Mouse (Mus musculus) forebrain, embryonic 10.5 days (tissue): Measurements from ENCODE around the gene Mrpl4. TPM values are rescaled to one million over a fixed set of nuclear protein-coding genes. Genes with fewer than 3 reads are reported as not detected.
"Not testable (repeated sequence)": the region's sequence is repeated elsewhere in the genome, so short reads cannot be mapped to it uniquely, and the experiment has no call there.

Experiments
- DNase-seq: peaks from one replicate; pipeline ENCODE4 v3.0.0-alpha.2; 2017; ENCODE audit warnings: low spot score; ENCODE audit errors: extremely low spot score
- H3K27ac ChIP-seq: fragments of 300-500 bp; sonication (generic); 2 replicates; pipeline ENCODE4 v1.5.1; 2016; ENCODE audit warnings: mild to moderate bottlenecking
- H3K27me3 ChIP-seq: fragments of 300-500 bp; sonication (generic); 2 replicates; pipeline ENCODE4 v1.6.1; 2016; ENCODE audit warnings: mild to moderate bottlenecking; ENCODE audit not compliant: poor library complexity, severe bottlenecking
- H3K36me3 ChIP-seq: fragments of 300-500 bp; sonication (generic); replicated peaks from 2 replicates; pipeline ENCODE4 v1.6.1; 2016; ENCODE audit warnings: mild to moderate bottlenecking, moderate library complexity
- H3K4me1 ChIP-seq: fragments of 300-500 bp; sonication (generic); 2 replicates; pipeline ENCODE4 v1.6.1; 2016
- H3K4me3 ChIP-seq: fragments of 300-500 bp; sonication (generic); 2 replicates; pipeline ENCODE4 v1.5.1; 2016; ENCODE audit warnings: mild to moderate bottlenecking, moderate library complexity
- H3K9me3 ChIP-seq: fragments of 300-500 bp; sonication (generic); 2 replicates; pipeline ENCODE4 v1.6.1; 2016; ENCODE audit warnings: mild to moderate bottlenecking, moderate library complexity
- WGBS: fragments of 180-500 bp; shearing (Covaris S2); methylation state at CpG from one replicate; pipeline ENCODE4 v1.1.7; 2016; 5-methylcytosine and 5-hydroxymethylcytosine counted together
- microRNA counts: library from miRNA; unstranded; fragments of <30 nt; microRNA quantifications from one replicate; lab custom pipeline; 2017
- microRNA-seq: library from miRNA; unstranded; fragments of <30 nt; microRNA quantifications from one replicate; pipeline ENCODE4, GENCODE M21; 2017
- polyA plus RNA-seq: library from polyadenylated mRNA; unstranded; fragments of >200 nt; fragmentation: Nextera tagmentation; extraction: Ambion mirVana; gene quantifications from 2 replicates; pipeline ENCODE4 v1.2.1, GENCODE M21; 2016

Mrpl4 gene
- polyA plus RNA-seq, 1 experiment from 2014 or later, result 154 TPM

DNA sequence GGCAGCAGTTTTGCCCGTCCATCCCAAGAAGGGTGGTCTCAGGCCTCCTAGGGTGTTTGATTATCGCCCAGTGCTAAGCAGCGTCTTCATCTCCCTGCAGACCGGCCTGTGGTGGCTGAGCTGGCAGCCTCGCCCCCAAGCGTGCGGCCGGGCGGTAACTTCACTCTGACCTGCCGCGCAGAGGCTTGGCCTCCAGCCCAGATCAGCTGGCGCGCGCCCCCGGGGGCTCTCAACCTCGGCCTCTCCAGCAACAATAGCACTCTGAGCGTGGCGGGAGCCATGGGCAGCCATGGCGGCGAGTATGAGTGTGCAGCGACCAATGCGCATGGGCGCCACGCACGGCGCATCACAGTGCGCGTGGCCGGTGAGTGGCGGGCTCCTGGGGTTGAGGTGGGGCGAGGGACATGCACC lies 34.9 kb downstream of the Mrpl4 start:
- Histone ChIP-seq H3K4me1 (peaks cover 53% of the 10 kb centered on the region), H3K4me3 (peak overlapping the region; percentile 49), H3K27ac (peak overlapping the region; percentile 40; the same call in 1 of the 2 replicates), H3K9me3 (peaks cover 6% of the 10 kb centered on the region; the same call in 1 of the 2 replicates), H3K27me3 (peaks cover 95% of the 10 kb centered on the region), H3K36me3 (no peaks in the 10 kb centered on the region)
- 2% methylated on average over 31 of the region's 31 CpGs for WGBS
- no peak for DNase-seq

GRCm38 (mm10) chr9:21039779-21040178 lies 37.2 kb downstream of the Mrpl4 start:
- Histone ChIP-seq H3K4me1 (peaks cover 36% of the 10 kb centered on the region), H3K27ac (no peak overlapping the region), H3K9me3 (peaks cover 6% of the 10 kb centered on the region; the same call in 1 of the 2 replicates), H3K36me3 (no peaks in the 10 kb centered on the region), H3K4me3 (no peak overlapping the region), H3K27me3 (peaks cover 72% of the 10 kb centered on the region)
- no peak for DNase-seq
- 75% methylated on average over 3 of the region's 3 CpGs for WGBS

GRCm38 (mm10) chr9:21041308-21041707 lies 38.8 kb downstream of the Mrpl4 start:
- DNase-seq, result no peak
- Histone ChIP-seq H3K4me3 (no peak overlapping the region), H3K27ac (no peak overlapping the region), H3K9me3 (peaks cover 6% of the 10 kb centered on the region; the same call in 1 of the 2 replicates), H3K4me1 (peaks cover 24% of the 10 kb centered on the region), H3K27me3 (peaks cover 57% of the 10 kb centered on the region), H3K36me3 (no peaks in the 10 kb centered on the region)
- 53% methylated on average over 4 of the region's 4 CpGs for WGBS

DNA sequence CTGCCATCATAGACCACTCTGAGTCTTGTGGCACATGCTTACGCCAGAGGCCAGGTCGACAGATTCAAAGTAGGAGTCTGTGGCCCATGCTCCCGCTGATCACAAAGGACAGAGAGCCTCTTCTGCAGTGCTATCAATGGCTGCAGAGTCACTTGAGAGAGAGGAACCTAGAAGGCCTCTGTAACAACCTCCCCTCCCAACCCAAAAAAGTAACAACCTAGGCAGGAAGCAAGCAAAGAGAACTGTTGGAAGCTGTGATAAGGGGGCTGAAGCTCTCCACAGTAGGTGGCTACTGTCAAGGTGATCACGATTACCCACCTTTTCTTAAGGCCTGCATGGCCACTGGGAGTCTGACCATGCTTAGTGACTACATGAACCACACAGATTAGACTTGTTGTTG lies 41.0 kb downstream of the Mrpl4 start:
- no peaks in the 10 kb centered on the region for H3K36me3 ChIP-seq
- H3K4me1 ChIP-seq, result peaks cover 4% of the 10 kb centered on the region; the same call in 1 of the 2 replicates
- peaks cover 34% of the 10 kb centered on the region for H3K27me3 ChIP-seq
- WGBS, result 86% methylated on average over 4 of the region's 4 CpGs
- no peak overlapping the region for H3K27ac ChIP-seq
- DNase-seq, result no peak
- no peak overlapping the region for H3K4me3 ChIP-seq
- peaks cover 6% of the 10 kb centered on the region; the same call in 1 of the 2 replicates for H3K9me3 ChIP-seq

DNA sequence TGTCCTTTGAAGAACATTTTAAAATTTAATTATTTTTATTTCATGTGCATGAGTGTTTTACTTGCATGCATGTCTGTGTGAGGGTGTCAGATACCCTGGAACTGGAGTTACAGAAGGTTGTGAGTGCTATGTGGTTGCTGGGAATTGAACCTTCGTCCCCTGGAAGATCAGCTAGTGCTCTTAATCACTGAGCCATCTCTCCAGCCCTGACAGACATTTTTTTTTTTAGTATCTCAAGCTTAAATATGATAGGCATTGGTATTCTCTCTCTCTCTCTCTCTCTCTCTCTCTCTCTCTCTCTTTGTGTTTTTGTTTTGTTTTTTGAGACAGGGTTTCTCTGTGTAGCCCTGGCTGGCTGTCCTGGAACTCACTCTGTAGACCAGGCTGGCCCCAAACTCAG lies 42.2 kb downstream of the Mrpl4 start:
- not testable (repeated sequence) for H3K36me3 ChIP-seq, H3K4me1 ChIP-seq, H3K4me3 ChIP-seq, H3K27ac ChIP-seq, DNase-seq, H3K9me3 ChIP-seq
- WGBS, result 60% methylated on average over 1 of the region's 1 CpGs
- peaks cover 22% of the 10 kb centered on the region for H3K27me3 ChIP-seq

GRCm38 (mm10) chr9:21045235-21045634 lies 42.7 kb downstream of the Mrpl4 start:
- 0 out of 2 replicates have a peak, but pooled peaks cover 3% of the 10 kb centered on the region for H3K4me1 ChIP-seq
- peaks cover 17% of the 10 kb centered on the region for H3K27me3 ChIP-seq
- no peak overlapping the region for H3K27ac ChIP-seq
- H3K9me3 ChIP-seq, result no peaks in the 10 kb centered on the region
- 87% methylated on average over 3 of the region's 3 CpGs for WGBS
- no peaks in the 10 kb centered on the region for H3K36me3 ChIP-seq
- no peak overlapping the region for H3K4me3 ChIP-seq
- DNase-seq, result no peak

DNA sequence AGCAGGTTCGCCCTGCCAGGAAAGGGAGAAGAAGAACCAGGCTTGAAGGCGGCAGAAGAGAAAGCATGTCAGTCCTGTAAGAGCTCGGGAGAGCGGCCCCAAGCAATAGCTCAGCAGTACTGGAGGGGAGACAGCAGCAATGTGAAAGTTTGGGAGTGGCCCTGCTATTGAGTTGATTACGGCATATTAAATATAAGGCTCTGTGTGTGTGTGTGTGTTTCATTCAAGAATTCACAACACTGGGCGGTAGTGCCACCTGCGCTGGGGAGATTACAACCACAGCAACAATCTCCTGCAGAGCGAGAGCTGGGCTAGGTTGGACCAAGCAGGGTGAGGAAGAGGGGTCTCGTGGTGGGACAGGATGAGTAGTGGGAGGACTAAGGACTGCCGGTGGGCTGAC lies 49.0 kb downstream of the Mrpl4 start:
- Histone ChIP-seq H3K27me3 (no peaks in the 10 kb centered on the region), H3K4me1 (no peaks in the 10 kb centered on the region), H3K4me3 (no peak overlapping the region), H3K36me3 (no peaks in the 10 kb centered on the region), H3K9me3 (no peaks in the 10 kb centered on the region), H3K27ac (no peak overlapping the region)
- WGBS, result 74% methylated on average over 10 of the region's 10 CpGs
- no peak for DNase-seq

MicroRNAs within 50 kb of the gene (microRNA counts, 519-probe panel; counts per million panel counts)
- microRNA mmu-miR-1900 (lab: Ali Mortazavi, UCI), result 4,351 counts per million, percentile 79 among the panel's probes with 10 or more counts

Small RNA genes lying within 50 kb of the gene (microRNA-seq; reads per million reads assigned to microRNA genes)
- not detected for gene Mir1900

Other genes starting within 250 kb of the Mrpl4 start
- 0.26 and 0.27 TPM in 2 replicates for gene Col5a3, start 187.7 kb upstream of the Mrpl4 start, polyA plus RNA-seq
- not detected in 2 replicates for gene Rdh8, start 184.2 kb upstream of the Mrpl4 start, polyA plus RNA-seq
- gene A230050P20Rik, start 134.1 kb upstream of the Mrpl4 start, polyA plus RNA-seq, result 1.2 and 1.9 TPM in 2 replicates
- gene Angptl6, start 123.0 kb upstream of the Mrpl4 start, polyA plus RNA-seq, result 4.4 and 5.1 TPM in 2 replicates
- 107 and 108 TPM in 2 replicates for gene Ppan, start 114.6 kb upstream of the Mrpl4 start, polyA plus RNA-seq
- 425 and 433 TPM in 2 replicates for gene Eif3g, start 104.1 kb upstream of the Mrpl4 start, polyA plus RNA-seq
- gene Dnmt1, start 42.9 kb upstream of the Mrpl4 start, polyA plus RNA-seq, result 171 and 174 TPM in 2 replicates
- 24.4 and 26.4 TPM in 2 replicates for gene S1pr2, start 26.0 kb upstream of the Mrpl4 start, polyA plus RNA-seq
- gene Icam1, start 13.2 kb downstream of the Mrpl4 start, polyA plus RNA-seq, result 4.1 and 5.8 TPM in 2 replicates
- gene Icam4, start 26.6 kb downstream of the Mrpl4 start, polyA plus RNA-seq, result 4.8 and 7.9 TPM in 2 replicates
- gene Icam5, start 29.3 kb downstream of the Mrpl4 start, polyA plus RNA-seq, result 0.05 TPM in 1 of 2 replicates, not detected in the other
- 1.5 and 1.9 TPM in 2 replicates for gene Zglp1, start 64.4 kb downstream of the Mrpl4 start, polyA plus RNA-seq
- 0.50 and 0.82 TPM in 2 replicates for gene Gm49373, start 70.4 kb downstream of the Mrpl4 start, polyA plus RNA-seq
- 60.9 and 61.7 TPM in 2 replicates for gene Fdx1l, start 70.9 kb downstream of the Mrpl4 start, polyA plus RNA-seq
- gene Gm38431, start 89.3 kb downstream of the Mrpl4 start, polyA plus RNA-seq, result 3.1 and 3.3 TPM in 2 replicates
- 94.3 and 103 TPM in 2 replicates for gene Raver1, start 89.3 kb downstream of the Mrpl4 start, polyA plus RNA-seq
- 12.6 and 13.4 TPM in 2 replicates for gene Tyk2, start 128.5 kb downstream of the Mrpl4 start, polyA plus RNA-seq
- gene Cdc37, start 147.2 kb downstream of the Mrpl4 start, polyA plus RNA-seq, result 351 and 371 TPM in 2 replicates
- 3.8 and 4.3 TPM in 2 replicates for gene Pde4a, start 163.0 kb downstream of the Mrpl4 start, polyA plus RNA-seq
- gene Keap1, start 236.6 kb downstream of the Mrpl4 start, polyA plus RNA-seq, result 46.7 and 48.6 TPM in 2 replicates
- 0.07 and 0.10 TPM in 2 replicates for gene S1pr5, start 245.7 kb downstream of the Mrpl4 start, polyA plus RNA-seq